Mouse (Mus musculus): Measurements from ENCODE around the gene Pdlim4. TPM values are rescaled to one million over a fixed set of nuclear protein-coding genes. Genes with fewer than 3 reads are reported as not detected.

The Pdlim4 gene
- polyA plus RNA-seq, 1 experiment = 469 TPM

DNA sequence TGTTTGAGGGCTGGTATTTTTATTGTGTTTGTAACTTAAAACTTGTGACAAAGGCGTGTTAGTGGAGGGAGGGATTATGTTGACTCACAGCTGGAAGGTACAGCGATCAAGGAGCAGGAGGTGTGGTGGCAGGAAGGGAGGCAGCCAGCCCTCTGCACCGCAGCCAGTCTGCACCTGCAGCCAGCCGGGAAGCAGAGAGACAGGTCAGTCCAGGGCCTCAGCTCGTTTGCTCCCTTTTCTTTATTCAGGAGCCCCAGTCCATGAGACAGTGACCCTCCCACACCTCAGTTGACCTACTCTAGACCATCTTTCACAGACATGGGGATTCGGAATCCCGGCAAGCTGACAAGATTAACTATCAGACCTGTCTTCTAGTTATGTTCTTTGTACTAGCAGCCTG lies 11.6 kb upstream of the Pdlim4 start:
- no peak for TF ChIP-seq MAX (IDR thresholded peaks at IDR 0.05; ENCODE audit: low read depth)
- TF ChIP-seq MYOD1 (IDR thresholded peaks at IDR 0.05; ENCODE audit: control insufficient read depth in 1 of 3, insufficient read length in 2 of 3, low read depth in 2 of 3) = peak in 1 of 3 experiments; percentile 25
- no peak for TF ChIP-seq E2F4 (IDR thresholded peaks at IDR 0.05; ENCODE audit: insufficient read depth)
- no peak for TF ChIP-seq REST (IDR thresholded peaks at IDR 0.05; ENCODE audit: insufficient read depth, insufficient read length)
- TF ChIP-seq POLR2AphosphoS2 (IDR thresholded peaks at IDR 0.05; ENCODE audit: insufficient read length, low read depth) = no peak
- no peak for TF ChIP-seq POLR2A (IDR thresholded peaks at IDR 0.05; ENCODE audit: insufficient read length, low read depth)
- no peak for TF ChIP-seq MYOG (IDR thresholded peaks at IDR 0.05; ENCODE audit: control insufficient read depth in 1 of 3, insufficient read depth in 1 of 3, insufficient read length in 2 of 3, low read depth in 2 of 3)
- no peak overlapping the region for H3K4me2 ChIP-seq (ENCODE audit: low read depth)
- no peak overlapping the region for H3ac ChIP-seq (ENCODE audit: control insufficient read depth, insufficient read length)
- no peaks in the 10 kb centered on the region for H3K79me2 ChIP-seq (ENCODE audit: control insufficient read depth, insufficient read depth)
- H3K36me3 ChIP-seq (ENCODE audit: control insufficient read depth, insufficient read depth) = no peaks in the 10 kb centered on the region
- no peak overlapping the region for H3K4me3 ChIP-seq
- no peaks in the 10 kb centered on the region for H3K27me3 ChIP-seq (ENCODE audit: control insufficient read depth, insufficient read depth, insufficient read length)

DNA sequence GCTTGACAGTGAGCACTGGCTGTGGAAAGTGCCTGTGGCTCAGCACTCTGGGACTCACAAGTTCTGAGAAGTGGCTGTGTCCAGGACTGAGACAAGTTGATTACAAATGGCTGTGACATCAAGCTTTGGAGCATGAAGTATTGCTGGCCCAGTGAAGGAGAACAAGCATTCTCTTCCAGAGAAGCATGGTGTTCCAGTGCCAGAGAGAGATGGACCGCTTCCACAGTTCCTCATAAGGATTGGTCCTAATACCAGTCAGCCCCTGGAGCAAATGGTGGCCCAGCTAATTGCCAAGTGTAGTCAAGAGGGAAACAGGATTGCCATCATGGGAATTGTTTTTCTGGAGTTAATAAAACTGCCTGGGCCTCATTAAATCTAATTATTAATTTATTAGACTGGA lies 7.3 kb upstream of the Pdlim4 start:
- no peaks in the 10 kb centered on the region for H3K27me3 ChIP-seq (ENCODE audit: control insufficient read depth, insufficient read depth, insufficient read length)
- H3K4me3 ChIP-seq = no peak overlapping the region
- H3K4me2 ChIP-seq (ENCODE audit: low read depth) = no peak overlapping the region
- no peak overlapping the region for H3ac ChIP-seq (ENCODE audit: control insufficient read depth, insufficient read length)
- no peaks in the 10 kb centered on the region for H3K79me2 ChIP-seq (ENCODE audit: control insufficient read depth, insufficient read depth)
- H3K36me3 ChIP-seq (ENCODE audit: control insufficient read depth, insufficient read depth) = no peaks in the 10 kb centered on the region
- TF ChIP-seq USF1 (IDR thresholded peaks at IDR 0.05; ENCODE audit: low read depth) = no peak

DNA sequence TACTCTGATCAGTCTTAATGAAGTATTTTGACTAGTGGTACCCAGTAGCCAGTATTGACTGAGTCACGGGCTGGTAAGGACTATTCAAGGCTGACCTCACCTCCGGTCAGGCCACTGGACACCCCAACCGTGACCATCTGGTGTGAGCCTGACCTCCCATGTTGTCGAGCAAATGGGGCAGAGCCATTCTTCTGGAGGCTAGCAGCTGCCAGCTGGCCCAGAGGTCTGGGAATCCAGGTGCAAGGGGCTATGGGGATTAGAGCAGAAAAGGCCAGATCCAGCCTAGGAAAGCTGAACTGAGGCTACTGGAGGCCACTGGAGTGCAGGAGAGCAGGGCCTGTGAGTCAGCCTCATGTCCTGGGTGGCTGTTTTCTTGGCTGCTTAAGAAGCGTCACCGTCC lies 6.5 kb upstream of the Pdlim4 start:
- H3K4me3 ChIP-seq = no peak overlapping the region
- no peaks in the 10 kb centered on the region for H3K79me2 ChIP-seq (ENCODE audit: control insufficient read depth, insufficient read depth)
- TF ChIP-seq CEBPB (IDR thresholded peaks at IDR 0.05; ENCODE audit: insufficient read depth, poor library complexity, severe bottlenecking) (no peak), USF1 (IDR thresholded peaks at IDR 0.05; ENCODE audit: low read depth) (no peak), MAX (IDR thresholded peaks at IDR 0.05; ENCODE audit: low read depth) (no peak), POLR2AphosphoS2 (IDR thresholded peaks at IDR 0.05; ENCODE audit: insufficient read length, low read depth) (no peak), TCF12 (IDR thresholded peaks at IDR 0.05; ENCODE audit: insufficient read depth, poor library complexity, severe bottlenecking) (peak; percentile 83), POLR2A (IDR thresholded peaks at IDR 0.05; ENCODE audit: insufficient read length, low read depth) (no peak), MYOG (IDR thresholded peaks at IDR 0.05; ENCODE audit: control insufficient read depth in 1 of 3, insufficient read depth in 1 of 3, insufficient read length in 2 of 3, low read depth in 2 of 3) (peak in 2 of 3 experiments; percentile 76 to 86), REST (IDR thresholded peaks at IDR 0.05; ENCODE audit: insufficient read depth, insufficient read length) (no peak), SRF (IDR thresholded peaks at IDR 0.05; ENCODE audit: control insufficient read depth, insufficient read length, low read depth) (no peak), MYOD1 (IDR thresholded peaks at IDR 0.05; ENCODE audit: control insufficient read depth in 1 of 3, insufficient read length in 2 of 3, low read depth in 2 of 3) (peak in 2 of 3 experiments; percentile 84 to 85), E2F4 (IDR thresholded peaks at IDR 0.05; ENCODE audit: insufficient read depth) (no peak), TCF3 (IDR thresholded peaks at IDR 0.05; ENCODE audit: insufficient read length, low read depth) (peak; percentile 79)
- H3K4me2 ChIP-seq (ENCODE audit: low read depth) = no peak overlapping the region
- no peak overlapping the region for H3ac ChIP-seq (ENCODE audit: control insufficient read depth, insufficient read length)
- H3K27me3 ChIP-seq (ENCODE audit: control insufficient read depth, insufficient read depth, insufficient read length) = no peaks in the 10 kb centered on the region
- no peaks in the 10 kb centered on the region for H3K36me3 ChIP-seq (ENCODE audit: control insufficient read depth, insufficient read depth)

DNA sequence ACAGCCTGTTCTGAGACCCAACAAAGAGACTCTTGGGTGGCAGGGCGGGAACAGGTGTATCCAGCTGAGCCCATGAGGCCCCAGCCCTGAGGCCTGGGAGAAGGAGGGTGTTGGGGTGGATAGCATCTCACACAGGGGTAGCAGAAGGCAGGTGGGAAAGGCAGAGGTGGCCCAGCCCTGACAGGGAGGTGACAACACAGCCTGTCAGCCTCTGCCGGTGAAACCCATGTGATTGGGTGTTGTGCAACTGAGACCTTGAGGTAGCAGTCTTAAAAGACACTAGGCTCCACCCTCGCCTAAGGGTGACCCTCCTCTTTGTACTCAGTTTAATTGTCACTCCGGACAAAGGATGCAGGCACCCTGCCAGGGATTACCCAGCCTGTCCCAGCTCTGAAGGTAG lies 4.5 kb upstream of the Pdlim4 start:
- Histone ChIP-seq H3K4me2 (ENCODE audit: low read depth) (no peak overlapping the region), H3K79me2 (ENCODE audit: control insufficient read depth, insufficient read depth) (peaks cover 2% of the 10 kb centered on the region), H3K27me3 (ENCODE audit: control insufficient read depth, insufficient read depth, insufficient read length) (no peaks in the 10 kb centered on the region), H3K4me3 (no peak overlapping the region), H3K36me3 (ENCODE audit: control insufficient read depth, insufficient read depth) (no peaks in the 10 kb centered on the region), H3ac (ENCODE audit: control insufficient read depth, insufficient read length) (no peak overlapping the region)
- TF ChIP-seq MYOG (IDR thresholded peaks at IDR 0.05; ENCODE audit: control insufficient read depth in 1 of 3, insufficient read depth in 1 of 3, insufficient read length in 2 of 3, low read depth in 2 of 3) = no peak
- no peak for TF ChIP-seq E2F4 (IDR thresholded peaks at IDR 0.05; ENCODE audit: insufficient read depth)
- TF ChIP-seq REST (IDR thresholded peaks at IDR 0.05; ENCODE audit: insufficient read depth, insufficient read length) = no peak
- no peak for TF ChIP-seq TCF3 (IDR thresholded peaks at IDR 0.05; ENCODE audit: insufficient read length, low read depth)
- no peak for TF ChIP-seq SRF (IDR thresholded peaks at IDR 0.05; ENCODE audit: control insufficient read depth, insufficient read length, low read depth)
- no peak for TF ChIP-seq MAX (IDR thresholded peaks at IDR 0.05; ENCODE audit: low read depth)
- no peak for TF ChIP-seq MYOD1 (IDR thresholded peaks at IDR 0.05; ENCODE audit: control insufficient read depth in 1 of 3, insufficient read length in 2 of 3, low read depth in 2 of 3)

DNA sequence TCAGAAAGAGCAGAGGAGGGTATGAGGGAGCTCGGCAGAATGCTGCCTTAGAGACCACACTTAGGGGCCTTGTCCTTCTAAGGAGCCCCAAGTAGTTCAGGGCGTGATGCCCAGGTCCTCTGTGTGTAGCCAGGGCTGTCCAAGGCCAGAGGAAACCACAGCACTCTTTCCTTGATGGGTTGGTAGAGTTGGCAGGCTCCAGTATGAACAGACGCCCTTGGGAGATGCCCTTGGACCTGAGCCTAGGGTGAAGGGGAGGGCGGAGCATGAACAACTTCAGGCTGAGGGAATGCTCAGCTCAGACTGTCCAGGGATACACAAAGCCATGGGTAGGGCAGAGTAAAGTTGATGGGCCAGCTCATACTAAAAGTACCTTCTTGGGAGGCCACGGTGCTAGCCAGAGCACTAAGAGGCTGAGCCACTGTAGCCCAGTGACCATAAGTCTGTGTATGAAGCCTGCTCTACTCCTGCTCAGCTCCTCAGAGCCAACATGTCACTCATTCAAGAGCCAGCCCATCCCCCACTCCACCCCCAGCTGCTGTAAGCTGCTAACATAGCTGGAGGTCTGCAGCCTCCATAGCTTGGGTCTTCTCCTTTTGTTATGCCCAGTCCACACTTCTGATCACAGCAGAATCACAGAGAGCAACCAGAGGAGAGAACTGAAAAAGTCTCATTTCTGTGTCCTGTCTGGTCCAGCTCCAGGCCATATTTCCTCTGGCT lies 3.1 kb upstream of the Pdlim4 start:
- H3K27me3 ChIP-seq (ENCODE audit: control insufficient read depth, insufficient read depth, insufficient read length) = no peaks in the 10 kb centered on the region

More for the DNA sequence above, 3.1 kb upstream of the Pdlim4 start:
- Histone ChIP-seq H3K4me3 (no peak overlapping the region), H3K4me2 (ENCODE audit: low read depth) (peak overlapping the region; percentile 5), H3K36me3 (ENCODE audit: control insufficient read depth, insufficient read depth) (no peaks in the 10 kb centered on the region), H3ac (ENCODE audit: control insufficient read depth, insufficient read length) (no peak overlapping the region), H3K79me2 (ENCODE audit: control insufficient read depth, insufficient read depth) (peaks cover 9% of the 10 kb centered on the region)
- TF ChIP-seq MYOD1 (IDR thresholded peaks at IDR 0.05; ENCODE audit: control insufficient read depth in 1 of 3, insufficient read length in 2 of 3, low read depth in 2 of 3) (no peak), MYOG (IDR thresholded peaks at IDR 0.05; ENCODE audit: control insufficient read depth in 1 of 3, insufficient read depth in 1 of 3, insufficient read length in 2 of 3, low read depth in 2 of 3) (no peak), TCF12 (IDR thresholded peaks at IDR 0.05; ENCODE audit: insufficient read depth, poor library complexity, severe bottlenecking) (no peak), REST (IDR thresholded peaks at IDR 0.05; ENCODE audit: insufficient read depth, insufficient read length) (no peak), SRF (IDR thresholded peaks at IDR 0.05; ENCODE audit: control insufficient read depth, insufficient read length, low read depth) (no peak), CEBPB (IDR thresholded peaks at IDR 0.05; ENCODE audit: insufficient read depth, poor library complexity, severe bottlenecking) (no peak), TCF3 (IDR thresholded peaks at IDR 0.05; ENCODE audit: insufficient read length, low read depth) (no peak), POLR2A (IDR thresholded peaks at IDR 0.05; ENCODE audit: insufficient read length, low read depth) (no peak)

Measured in myocyte (in vitro differentiated cells).